Mouse (Mus musculus): ENCODE data around the gene Gimap5. TPM values are rescaled to one million over a fixed set of nuclear protein-coding genes. Genes with fewer than 3 reads are reported as not detected.

The Gimap5 gene
- polyA plus RNA-seq (2014; fragmentation: Nextera tagmentation; extraction: Ambion mirVana), result 5.3 and 5.9 TPM in 2 replicates

GRCm38 (mm10) chr6:48745959-48746889 lies at the start of gene Gimap5:
TSS of gene Gimap5 (plus strand) at chr6:48746197.
- Histone ChIP-seq H3K9ac (ENCODE audit: low read depth, low read length) (peak within 1 kb of the TSS; percentile 30; the same call in 1 of the 2 replicates), H3K27me3 (ENCODE audit: control insufficient read depth, insufficient read depth, low read length) (peaks cover 20% of the 10 kb centered on the region), H3K4me3 (ENCODE audit: low read depth, low read length) (no peak within 1 kb of the TSS), H3K36me3 (ENCODE audit: control insufficient read depth, insufficient read depth, low read length) (no peaks in the 10 kb centered on the region), H3K27ac (ENCODE audit: low read depth, low read length) (peak within 1 kb of the TSS; percentile 84), H3K9me3 (replicated peaks; ENCODE audit: control insufficient read depth, low read length) (no peaks in the 10 kb centered on the region), H3K4me2 (peak within 1 kb of the TSS; percentile 47), H3K4me1 (ENCODE audit: control insufficient read depth, insufficient read depth, low read length) (peaks cover 11% of the 10 kb centered on the region)
- whole genome bisulfite sequencing (ENCODE audit: insufficient replicate concordance), result 38% methylated on average over 16 of the region's 16 CpGs
- no peak for ATAC-seq (replicated peaks; ENCODE audit: insufficient number of reproducible peaks, low FRiP score, low TSS enrichment)

- Histone ChIP-seq H3K9me3 (replicated peaks; ENCODE audit: control insufficient read depth, low read length) (no peaks in the 10 kb centered on the region), H3K27me3 (ENCODE audit: control insufficient read depth, insufficient read depth, low read length) (no peaks in the 10 kb centered on the region), H3K4me1 (ENCODE audit: control insufficient read depth, insufficient read depth, low read length) (no peaks in the 10 kb centered on the region), H3K9ac (ENCODE audit: low read depth, low read length) (no peak overlapping the region), H3K27ac (ENCODE audit: low read depth, low read length) (no peak overlapping the region), H3K4me3 (ENCODE audit: low read depth, low read length) (no peak overlapping the region), H3K36me3 (ENCODE audit: control insufficient read depth, insufficient read depth, low read length) (no peaks in the 10 kb centered on the region), H3K4me2 (no peak overlapping the region)
- no peak for ATAC-seq (replicated peaks; ENCODE audit: insufficient number of reproducible peaks, low FRiP score, low TSS enrichment)
- 77% methylated on average over 4 of the region's 4 CpGs for WGBS (ENCODE audit: insufficient replicate concordance)
Observed at GRCm38 (mm10) chr6:48696830-48697554, 49.0 kb upstream of the Gimap5 start.

DNA sequence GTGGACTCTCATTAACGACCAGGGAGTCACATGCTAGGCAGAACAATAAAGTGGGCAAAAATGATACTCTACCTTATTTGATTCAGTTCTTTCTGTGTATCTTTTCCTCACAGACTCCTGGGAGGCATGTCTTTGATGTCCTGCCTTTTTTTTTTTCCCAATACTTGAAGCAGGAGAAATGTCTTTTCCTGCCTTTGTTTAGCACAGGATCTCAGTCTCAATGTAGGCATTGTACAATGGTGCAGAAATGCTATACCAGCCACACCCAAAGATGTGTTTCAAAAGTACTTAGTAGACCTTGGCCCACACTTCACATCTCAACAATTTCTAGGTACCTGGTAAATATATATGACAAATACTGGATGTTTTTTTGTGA lies 48.5 kb upstream of the Gimap5 start:
- H3K4me3 ChIP-seq (ENCODE audit: low read depth, low read length), result no peak overlapping the region
- WGBS (ENCODE audit: insufficient replicate concordance), result 66% methylated on average over 1 of the region's 1 CpGs
- no peaks in the 10 kb centered on the region for H3K4me1 ChIP-seq (ENCODE audit: control insufficient read depth, insufficient read depth, low read length)
- H3K27me3 ChIP-seq (ENCODE audit: control insufficient read depth, insufficient read depth, low read length), result no peaks in the 10 kb centered on the region
- no peak overlapping the region for H3K4me2 ChIP-seq
- H3K27ac ChIP-seq (ENCODE audit: low read depth, low read length), result no peak overlapping the region
- no peak for ATAC-seq (replicated peaks; ENCODE audit: insufficient number of reproducible peaks, low FRiP score, low TSS enrichment)
- no peaks in the 10 kb centered on the region for H3K9me3 ChIP-seq (replicated peaks; ENCODE audit: control insufficient read depth, low read length)
- no peaks in the 10 kb centered on the region for H3K36me3 ChIP-seq (ENCODE audit: control insufficient read depth, insufficient read depth, low read length)
- H3K9ac ChIP-seq (ENCODE audit: low read depth, low read length), result no peak overlapping the region

- Histone ChIP-seq H3K9ac (ENCODE audit: low read depth, low read length) (no peak overlapping the region), H3K9me3 (replicated peaks; ENCODE audit: control insufficient read depth, low read length) (no peaks in the 10 kb centered on the region), H3K27ac (ENCODE audit: low read depth, low read length) (no peak overlapping the region), H3K4me2 (no peak overlapping the region), H3K36me3 (ENCODE audit: control insufficient read depth, insufficient read depth, low read length) (no peaks in the 10 kb centered on the region), H3K27me3 (ENCODE audit: control insufficient read depth, insufficient read depth, low read length) (no peaks in the 10 kb centered on the region), H3K4me1 (ENCODE audit: control insufficient read depth, insufficient read depth, low read length) (no peaks in the 10 kb centered on the region), H3K4me3 (ENCODE audit: low read depth, low read length) (no peak overlapping the region)
- 77% methylated on average over 7 of the region's 7 CpGs for WGBS (ENCODE audit: insufficient replicate concordance)
- ATAC-seq (replicated peaks; ENCODE audit: insufficient number of reproducible peaks, low FRiP score, low TSS enrichment), result no peak
Observed at GRCm38 (mm10) chr6:48698066-48698856, 47.7 kb upstream of the Gimap5 start.

DNA sequence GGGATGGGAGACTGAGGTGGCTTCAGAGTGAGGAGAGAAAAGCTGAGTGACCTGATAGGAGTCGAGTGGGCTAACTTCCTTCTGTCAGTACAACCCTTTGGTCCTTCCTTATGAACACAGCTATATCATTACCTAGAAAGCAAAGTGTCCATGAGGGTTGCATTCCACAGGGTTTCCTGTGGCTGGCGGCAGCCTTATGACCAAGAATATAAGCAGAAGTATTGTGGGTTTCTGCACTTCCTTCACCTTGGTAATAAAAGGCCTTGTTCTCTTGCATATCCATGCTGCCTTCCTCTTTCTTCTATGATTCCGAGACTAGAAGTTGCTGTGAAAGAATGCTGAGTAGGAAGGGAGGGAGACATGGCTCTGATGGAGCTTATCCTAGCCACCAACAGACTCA lies 47.1 kb upstream of the Gimap5 start:
- Histone ChIP-seq H3K4me3 (ENCODE audit: low read depth, low read length) (no peak overlapping the region), H3K9me3 (replicated peaks; ENCODE audit: control insufficient read depth, low read length) (no peaks in the 10 kb centered on the region), H3K27me3 (ENCODE audit: control insufficient read depth, insufficient read depth, low read length) (no peaks in the 10 kb centered on the region), H3K4me2 (no peak overlapping the region), H3K36me3 (ENCODE audit: control insufficient read depth, insufficient read depth, low read length) (no peaks in the 10 kb centered on the region), H3K9ac (ENCODE audit: low read depth, low read length) (no peak overlapping the region), H3K4me1 (ENCODE audit: control insufficient read depth, insufficient read depth, low read length) (no peaks in the 10 kb centered on the region), H3K27ac (ENCODE audit: low read depth, low read length) (no peak overlapping the region)
- ATAC-seq (replicated peaks; ENCODE audit: insufficient number of reproducible peaks, low FRiP score, low TSS enrichment), result no peak
- WGBS (ENCODE audit: insufficient replicate concordance), result 68% methylated on average over 3 of the region's 3 CpGs

- WGBS (ENCODE audit: insufficient replicate concordance), result 31% methylated on average over 5 of the region's 5 CpGs
- Histone ChIP-seq H3K9ac (ENCODE audit: low read depth, low read length) (no peak overlapping the region), H3K4me2 (no peak overlapping the region), H3K36me3 (ENCODE audit: control insufficient read depth, insufficient read depth, low read length) (no peaks in the 10 kb centered on the region), H3K4me1 (ENCODE audit: control insufficient read depth, insufficient read depth, low read length) (no peaks in the 10 kb centered on the region), H3K4me3 (ENCODE audit: low read depth, low read length) (no peak overlapping the region), H3K27ac (ENCODE audit: low read depth, low read length) (peak overlapping the region; percentile 54), H3K9me3 (replicated peaks; ENCODE audit: control insufficient read depth, low read length) (no peaks in the 10 kb centered on the region), H3K27me3 (ENCODE audit: control insufficient read depth, insufficient read depth, low read length) (no peaks in the 10 kb centered on the region)
- ATAC-seq (replicated peaks; ENCODE audit: insufficient number of reproducible peaks, low FRiP score, low TSS enrichment), result peak; percentile 68
Observed at GRCm38 (mm10) chr6:48700251-48701075, 45.5 kb upstream of the Gimap5 start.

- Histone ChIP-seq H3K9me3 (replicated peaks; ENCODE audit: control insufficient read depth, low read length) (no peaks in the 10 kb centered on the region), H3K4me1 (ENCODE audit: control insufficient read depth, insufficient read depth, low read length) (no peaks in the 10 kb centered on the region), H3K4me3 (ENCODE audit: low read depth, low read length) (no peak overlapping the region), H3K4me2 (no peak overlapping the region), H3K27ac (ENCODE audit: low read depth, low read length) (peak overlapping the region; percentile 54), H3K9ac (ENCODE audit: low read depth, low read length) (no peak overlapping the region), H3K27me3 (ENCODE audit: control insufficient read depth, insufficient read depth, low read length) (no peaks in the 10 kb centered on the region), H3K36me3 (ENCODE audit: control insufficient read depth, insufficient read depth, low read length) (no peaks in the 10 kb centered on the region)
- WGBS (ENCODE audit: insufficient replicate concordance), result 74% methylated on average over 7 of the region's 7 CpGs
- no peak for ATAC-seq (replicated peaks; ENCODE audit: insufficient number of reproducible peaks, low FRiP score, low TSS enrichment)
Observed at GRCm38 (mm10) chr6:48702146-48702545, 43.9 kb upstream of the Gimap5 start.

DNA sequence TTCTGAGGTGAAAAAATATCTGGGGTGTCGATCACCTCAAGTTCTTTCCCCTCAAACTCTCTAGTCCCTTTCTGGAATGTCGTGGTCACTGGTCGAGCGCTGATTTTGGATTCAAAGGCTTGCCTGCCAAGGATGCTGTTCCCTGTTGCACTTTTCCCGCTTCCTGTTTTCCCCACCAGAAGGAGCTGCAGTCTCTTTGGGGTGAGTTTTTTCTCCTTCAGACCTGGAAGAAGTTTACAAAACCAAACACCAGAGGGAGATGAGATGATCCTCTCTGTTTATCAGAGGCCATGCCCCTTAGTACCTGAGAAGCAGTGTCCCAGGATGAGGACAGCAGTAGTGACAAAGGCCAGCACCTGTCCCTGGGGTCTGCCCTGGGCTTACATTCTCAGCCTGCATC lies 43.4 kb upstream of the Gimap5 start:
- no peaks in the 10 kb centered on the region for H3K4me1 ChIP-seq (ENCODE audit: control insufficient read depth, insufficient read depth, low read length)
- WGBS (ENCODE audit: insufficient replicate concordance), result 63% methylated on average over 5 of the region's 5 CpGs
- H3K27ac ChIP-seq (ENCODE audit: low read depth, low read length), result no peak overlapping the region

More for the DNA sequence above, 43.4 kb upstream of the Gimap5 start:
- ATAC-seq (replicated peaks; ENCODE audit: insufficient number of reproducible peaks, low FRiP score, low TSS enrichment), result no peak
- H3K9ac ChIP-seq (ENCODE audit: low read depth, low read length), result no peak overlapping the region
- no peak overlapping the region for H3K4me3 ChIP-seq (ENCODE audit: low read depth, low read length)
- no peaks in the 10 kb centered on the region for H3K9me3 ChIP-seq (replicated peaks; ENCODE audit: control insufficient read depth, low read length)
- H3K4me2 ChIP-seq, result no peak overlapping the region
- no peaks in the 10 kb centered on the region for H3K36me3 ChIP-seq (ENCODE audit: control insufficient read depth, insufficient read depth, low read length)
- H3K27me3 ChIP-seq (ENCODE audit: control insufficient read depth, insufficient read depth, low read length), result no peaks in the 10 kb centered on the region
